Mouse (Mus musculus): Measurements from ENCODE around the gene Slc25a42.

GRCm38 (mm10) chr8:70170116-70170515, 42.0 kb downstream of the Slc25a42 start:
- TF ChIP-seq POLR2A (IDR thresholded peaks at IDR 0.05; ENCODE audit: borderline replicate concordance, low read depth, low read length): no peak
- no peak for TF ChIP-seq CTCF (IDR thresholded peaks at IDR 0.05; ENCODE audit: low read depth, low read length)
